Mouse (Mus musculus) thymus, adult 2 months (tissue): ENCODE data around the gene Pi4ka. TPM values are rescaled to one million over a fixed set of nuclear protein-coding genes. Genes with fewer than 3 reads are reported as not detected.

Experiments
- DNase-seq: peaks from one replicate; pipeline ENCODE4 v3.0.0; 2021
- H3K27ac ChIP-seq: fragments of 200-500 bp; 2 replicates; pipeline ENCODE4 v1.5.1; 2012; ENCODE audit warnings: low read length, control low read depth; ENCODE audit not compliant: control insufficient read depth, insufficient read depth
- H3K27me3 ChIP-seq: fragments of 200-500 bp; 2 replicates; pipeline ENCODE4 v1.6.1; 2012; ENCODE audit warnings: mild to moderate bottlenecking, low read length, moderate library complexity, mixed read lengths; ENCODE audit not compliant: control insufficient read depth, insufficient read depth
- H3K36me3 ChIP-seq: fragments of 200-500 bp; 2 replicates; pipeline ENCODE4 v1.6.1; 2012; ENCODE audit warnings: mild to moderate bottlenecking, low read length, moderate library complexity; ENCODE audit not compliant: control insufficient read depth, insufficient read depth
- H3K4me1 ChIP-seq: fragments of 200-500 bp; replicated peaks from 2 replicates; pipeline ENCODE4 v1.6.1; 2012; ENCODE audit warnings: low read length; ENCODE audit not compliant: control insufficient read depth, insufficient read depth
- H3K4me3 ChIP-seq: fragments of 200-500 bp; 2 replicates; pipeline ENCODE4 v1.5.1; 2012; ENCODE audit warnings: mild to moderate bottlenecking, low read length, control low read depth, moderate library complexity; ENCODE audit not compliant: control insufficient read depth, insufficient read depth
- CTCF ChIP-seq: fragments of 200-500 bp; IDR thresholded peaks from 2 replicates; pipeline ENCODE4 v1.5.1; 2012; ENCODE audit warnings: mild to moderate bottlenecking, control low read depth, low read length, moderate library complexity, borderline replicate concordance; ENCODE audit not compliant: control insufficient read depth, poor library complexity, insufficient read depth; ENCODE audit errors: extremely low read depth
- POLR2A ChIP-seq: fragments of 200-500 bp; IDR thresholded peaks from 2 replicates; pipeline ENCODE4 v1.6.1; 2012; ENCODE audit warnings: mild to moderate bottlenecking, low read length, control low read depth, moderate library complexity; ENCODE audit not compliant: control insufficient read depth, poor library complexity, insufficient read depth; ENCODE audit errors: extremely low read depth
- WGBS: fragments of 180-500 bp; shearing (Covaris S2); methylation state at CpG from one replicate; pipeline ENCODE4 v1.1.7; 2018; 5-methylcytosine and 5-hydroxymethylcytosine counted together
- polyA plus RNA-seq: library from polyadenylated mRNA; depleted of rRNA; stranded (reverse); fragments of >200 nt; gene quantifications from 2 replicates; pipeline ENCODE4 v1.2.3, GENCODE M21; 2012

Gene Pi4ka
- polyA plus RNA-seq, 1 experiment, result 78.4 TPM

DNA sequence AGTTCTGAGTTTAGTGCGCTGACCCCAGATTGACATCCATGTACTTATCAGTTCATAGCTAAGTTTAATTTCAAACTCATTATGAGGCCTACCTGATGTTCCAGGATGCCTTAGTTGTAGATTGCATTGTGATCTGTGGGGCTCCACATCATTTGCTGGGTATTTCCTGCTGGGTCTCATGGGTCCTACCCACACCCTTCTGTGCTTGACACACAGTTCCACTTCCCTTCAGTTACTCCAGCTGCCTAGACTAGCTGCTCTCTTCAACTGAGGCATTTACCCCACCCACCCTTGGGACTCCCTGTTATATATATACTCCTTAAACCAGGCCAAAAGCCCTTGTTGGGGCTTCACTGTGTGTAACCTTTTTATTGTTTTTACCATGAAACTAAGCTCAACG is 2.9 kb upstream of the Pi4ka start:
- Histone ChIP-seq H3K27ac (no peak overlapping the region), H3K36me3 (no peaks in the 10 kb centered on the region), H3K4me1 (peaks cover 5% of the 10 kb centered on the region; the same call in 1 of the 2 replicates), H3K4me3 (no peak overlapping the region), H3K27me3 (no peaks in the 10 kb centered on the region)
- TF ChIP-seq POLR2A, result no peak
- no peak for TF ChIP-seq CTCF
- WGBS, result 93% methylated on average over 2 of the region's 2 CpGs
- DNase-seq, result no peak

DNA sequence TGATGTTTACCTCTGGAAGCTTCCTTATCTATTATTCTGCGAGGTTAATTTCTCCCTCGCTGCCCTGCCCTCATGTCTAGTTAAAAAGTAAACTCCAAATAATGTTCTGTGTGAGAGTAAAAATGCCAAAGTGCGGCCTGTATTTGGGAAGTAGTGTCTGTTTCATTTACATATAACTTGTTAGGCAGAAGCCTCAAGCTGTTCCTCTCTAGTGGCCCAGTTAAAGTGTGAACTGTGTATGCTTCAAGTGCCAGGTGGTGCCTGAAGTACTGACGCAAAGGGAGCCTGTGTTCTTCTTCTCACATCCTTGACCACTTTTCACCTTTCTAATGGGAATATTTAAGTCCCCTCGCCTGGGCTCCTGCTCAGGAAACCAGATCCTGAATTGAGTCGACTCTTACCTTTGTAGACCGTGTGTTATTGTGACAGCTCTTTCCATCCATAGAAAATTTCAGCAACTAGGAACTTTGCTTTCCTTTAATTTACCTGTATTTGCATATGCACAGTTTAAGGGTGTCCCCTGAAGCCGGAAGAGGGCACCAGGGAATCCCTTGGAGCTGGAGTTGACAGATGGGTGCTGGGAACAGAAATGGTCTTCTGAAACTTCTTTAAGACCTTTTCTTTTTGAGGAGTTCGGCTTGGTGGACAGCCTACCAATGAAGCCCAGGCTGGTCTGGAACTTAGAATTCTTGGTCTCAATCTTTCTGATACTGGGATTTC is 558 bp upstream of the Pi4ka start:
- H3K27ac ChIP-seq, result no peak overlapping the region
- peaks cover 5% of the 10 kb centered on the region; the same call in 1 of the 2 replicates for H3K4me1 ChIP-seq

DNA sequence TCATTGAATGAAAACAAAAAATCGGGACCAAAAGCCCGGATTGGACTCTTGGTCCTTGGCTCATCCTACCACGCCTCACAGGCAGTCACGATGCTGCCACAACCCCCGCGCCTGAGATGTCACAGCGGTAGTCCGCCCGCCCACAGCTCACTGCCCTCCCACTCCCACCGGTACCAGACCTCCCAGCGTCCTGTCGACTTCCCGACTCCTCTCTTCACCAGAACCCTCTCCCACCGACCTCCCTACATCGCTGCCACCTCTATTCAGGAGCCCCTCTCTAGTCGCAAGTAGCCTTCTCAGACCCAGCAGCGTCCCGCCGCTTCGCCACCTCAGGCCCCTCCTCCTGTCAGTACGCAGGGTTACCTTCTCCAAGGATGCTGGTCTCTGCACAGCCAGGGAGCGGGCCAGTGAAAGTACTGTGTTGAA is 830 bp downstream of the Pi4ka start:
- Histone ChIP-seq H3K4me1 (peaks cover 5% of the 10 kb centered on the region; the same call in 1 of the 2 replicates), H3K27me3 (no peaks in the 10 kb centered on the region), H3K36me3 (no peaks in the 10 kb centered on the region), H3K4me3 (peak overlapping the region; percentile 95), H3K27ac (no peak overlapping the region)
- DNase-seq, result peak; percentile 63
- TF ChIP-seq CTCF, result no peak
- TF ChIP-seq POLR2A, result no peak
- WGBS, result under 1% methylated on average over 20 of the region's 22 CpGs

More for the DNA sequence above, 558 bp upstream of the Pi4ka start:
- Histone ChIP-seq H3K4me3 (no peak overlapping the region), H3K27me3 (no peaks in the 10 kb centered on the region), H3K36me3 (no peaks in the 10 kb centered on the region)
- TF ChIP-seq CTCF (no peak), POLR2A (no peak)
- DNase-seq, result peak; percentile 5
- 44% methylated on average over 9 of the region's 9 CpGs for WGBS

DNA sequence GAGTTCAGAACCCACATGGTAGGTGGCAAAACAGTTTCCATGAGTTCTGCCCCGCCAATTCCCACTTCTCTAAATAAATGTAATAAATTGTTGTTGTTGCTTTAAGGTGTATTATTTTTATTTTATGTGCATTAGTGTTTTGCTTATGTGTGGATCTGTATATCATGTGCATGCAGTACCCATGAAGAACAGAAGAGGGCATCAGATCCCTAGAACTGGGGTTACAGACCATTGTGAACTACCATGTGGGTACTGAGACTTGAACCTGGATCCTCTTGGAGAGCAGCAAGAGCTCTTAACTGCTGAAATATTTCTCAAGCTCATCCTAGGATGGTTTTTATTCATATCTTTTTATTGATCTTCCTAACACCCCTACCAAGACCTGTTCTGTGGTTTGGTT is 3.3 kb downstream of the Pi4ka start:
- peak; percentile 66 for DNase-seq
- H3K27me3 ChIP-seq, result no peaks in the 10 kb centered on the region
- WGBS, result 88% methylated on average over 1 of the region's 1 CpGs

DNA sequence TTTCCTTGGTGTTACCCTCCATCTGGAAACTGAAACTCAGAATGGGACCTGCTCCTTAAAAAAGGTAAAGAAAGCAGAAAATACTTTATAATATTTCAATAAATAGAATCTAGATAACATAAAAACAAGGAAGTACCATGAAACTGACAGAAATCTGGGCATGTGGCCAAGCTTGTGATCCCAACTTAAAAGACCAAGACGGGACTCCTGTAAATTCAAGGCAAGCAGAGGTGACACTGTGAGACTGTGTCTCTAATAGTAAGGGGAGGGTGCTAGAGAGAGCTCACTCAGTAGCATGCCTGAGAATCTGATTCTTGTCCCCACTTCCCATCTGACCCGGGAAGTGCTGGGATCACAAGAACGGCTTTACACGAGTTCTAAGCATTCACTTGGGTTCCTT is 13.3 kb downstream of the Pi4ka start:
- no peak for DNase-seq
- Histone ChIP-seq H3K27ac (no peak overlapping the region), H3K4me1 (no peaks in the 10 kb centered on the region), H3K27me3 (no peaks in the 10 kb centered on the region), H3K36me3 (0 out of 2 replicates have a peak, but pooled peaks cover 4% of the 10 kb centered on the region), H3K4me3 (no peak overlapping the region)
- WGBS, result 65% methylated on average over 4 of the region's 4 CpGs
- TF ChIP-seq CTCF (no peak), POLR2A (no peak)

More for the DNA sequence above, 3.3 kb downstream of the Pi4ka start:
- Histone ChIP-seq H3K36me3 (no peaks in the 10 kb centered on the region), H3K4me3 (no peak overlapping the region), H3K27ac (no peak overlapping the region), H3K4me1 (peaks cover 7% of the 10 kb centered on the region; the same call in 1 of the 2 replicates)
- TF ChIP-seq CTCF (no peak), POLR2A (no peak)

DNA sequence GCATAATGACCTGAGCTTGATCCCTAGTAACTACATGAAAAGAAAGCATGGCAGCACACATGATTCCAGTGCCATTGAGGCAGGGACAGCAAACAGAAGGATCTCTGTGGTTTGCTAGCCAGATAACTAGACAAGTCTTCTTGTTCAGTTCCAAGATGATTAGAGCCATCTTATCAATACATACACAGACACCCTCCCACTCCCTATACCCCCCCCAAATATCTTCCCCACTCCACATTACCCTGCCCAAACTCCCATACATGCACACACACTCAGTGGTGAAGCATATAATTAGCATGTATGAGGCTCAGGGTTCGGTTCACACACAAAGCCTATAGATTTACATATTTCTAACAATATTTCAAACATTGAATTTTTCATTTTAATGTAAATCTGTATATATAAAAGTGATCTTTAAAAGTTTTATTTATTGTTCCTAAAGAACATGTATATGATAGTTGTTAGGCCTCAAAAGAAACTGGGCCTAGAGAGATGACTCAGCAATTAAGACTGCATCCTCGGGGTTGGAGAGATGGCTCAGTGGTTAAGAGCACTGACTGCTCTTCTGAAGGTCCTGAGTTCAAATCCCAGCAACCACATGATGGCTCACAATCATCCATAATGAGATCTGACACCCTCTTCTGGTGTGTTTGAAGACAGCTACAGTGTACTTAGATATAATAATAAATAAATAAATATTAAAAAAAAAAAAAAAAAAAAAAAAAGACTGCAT is 22.4 kb downstream of the Pi4ka start:
- WGBS, result 94% methylated on average over 2 of the region's 2 CpGs
- peaks cover 16% of the 10 kb centered on the region for H3K36me3 ChIP-seq
- no peaks in the 10 kb centered on the region for H3K27me3 ChIP-seq
- DNase-seq, result no peak
- TF ChIP-seq CTCF (no peak), POLR2A (no peak)
- no peak overlapping the region for H3K4me3 ChIP-seq
- H3K4me1 ChIP-seq, result no peaks in the 10 kb centered on the region
- H3K27ac ChIP-seq, result no peak overlapping the region
